Mouse (Mus musculus) thymus, adult 2 months (tissue): ENCODE measurements around the gene Frmd4a.

Experiments
- CTCF ChIP-seq: fragments of 200-500 bp; IDR thresholded peaks from 2 replicates; pipeline ENCODE4 v1.5.1; 2012; ENCODE audit warnings: mild to moderate bottlenecking, control low read depth, low read length, moderate library complexity, borderline replicate concordance; ENCODE audit not compliant: control insufficient read depth, poor library complexity, insufficient read depth; ENCODE audit errors: extremely low read depth
- POLR2A ChIP-seq: fragments of 200-500 bp; IDR thresholded peaks from 2 replicates; pipeline ENCODE4 v1.6.1; 2012; ENCODE audit warnings: mild to moderate bottlenecking, low read length, control low read depth, moderate library complexity; ENCODE audit not compliant: control insufficient read depth, poor library complexity, insufficient read depth; ENCODE audit errors: extremely low read depth

GRCm38 (mm10) chr2:4467314-4467713 is 449.8 kb downstream of the Frmd4a start:
- TF ChIP-seq POLR2A (no peak), CTCF (no peak)
